Mouse (Mus musculus) small intestine, adult 2 months (tissue): ENCODE measurements around the gene Xylt1.

Source experiments
- CTCF ChIP-seq: fragments of 200-500 bp; IDR thresholded peaks from 2 replicates; pipeline ENCODE4 v1.5.1; 2012; ENCODE audit warnings: low read depth, mild to moderate bottlenecking, control low read depth, inconsistent platforms, low read length, moderate library complexity, mixed read lengths; ENCODE audit not compliant: insufficient replicate concordance, insufficient read length; ENCODE audit errors: extremely low read depth
- POLR2A ChIP-seq: fragments of 200-500 bp; IDR thresholded peaks from 2 replicates; pipeline ENCODE4 v1.6.1; 2012; ENCODE audit warnings: low read depth, mild to moderate bottlenecking, control low read depth, inconsistent platforms, low read length, moderate library complexity

DNA sequence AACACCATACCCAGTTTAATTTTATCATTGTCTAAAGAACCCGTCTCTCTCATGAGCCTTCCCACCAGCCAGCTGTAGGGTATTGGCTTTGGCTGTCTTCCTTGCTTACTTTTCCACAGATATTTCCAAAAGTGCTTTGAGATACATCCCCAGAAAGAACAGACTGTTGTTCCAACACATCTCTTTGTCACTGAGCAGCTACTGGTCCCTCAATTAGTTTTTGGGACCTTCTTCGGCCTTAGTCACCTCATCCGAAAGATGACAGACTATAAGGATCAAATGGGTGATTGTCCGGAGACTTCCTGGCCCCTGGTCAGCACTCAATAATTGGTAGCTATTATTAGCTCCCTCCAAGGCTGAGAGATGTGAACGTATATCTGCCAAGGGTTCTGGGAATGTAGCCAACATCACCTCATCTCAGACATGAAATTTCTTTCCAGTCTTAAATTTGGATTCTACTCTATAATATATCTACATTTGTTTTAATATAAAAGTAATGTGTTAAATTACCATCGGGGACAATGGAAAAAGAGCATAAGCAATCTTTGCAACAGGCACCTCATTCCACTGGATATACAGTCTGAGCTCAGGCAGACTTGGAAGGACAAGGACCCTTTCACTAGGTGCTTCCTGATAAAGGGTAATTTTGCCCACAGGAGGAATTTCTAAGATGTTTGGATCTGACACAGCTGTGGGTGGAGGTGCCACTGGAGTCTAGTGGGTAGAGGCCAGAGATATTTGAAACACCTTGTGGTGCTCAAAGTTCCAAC, 23.2 kb upstream of the Xylt1 start:
- TF ChIP-seq POLR2A, result no peak
- no peak for TF ChIP-seq CTCF
